Mouse (Mus musculus) heart, embryonic 13.5 days (tissue): ENCODE data around the gene 1700067K01Rik. TPM values are rescaled to one million over a fixed set of nuclear protein-coding genes. Genes with fewer than 3 reads are reported as not detected.

Experiments
- ATAC-seq: fragments of 200-750 bp; cut with Nextera tagmentation; 2 replicates; pipeline ENCODE4 v1.8.0; 2017; ENCODE audit warnings: moderate TSS enrichment; ENCODE audit not compliant: insufficient number of reproducible peaks, low FRiP score, low TSS enrichment; ENCODE audit errors: extremely low read depth
- H3K27ac ChIP-seq: fragments of 300-500 bp; sonication (generic); replicated peaks from 2 replicates; pipeline ENCODE4 v1.5.1; 2015; ENCODE audit warnings: moderate library complexity, mild to moderate bottlenecking, inconsistent platforms
- H3K27me3 ChIP-seq: fragments of 300-500 bp; sonication (generic); replicated peaks from 2 replicates; pipeline ENCODE4 v1.6.1; 2015; ENCODE audit warnings: mild to moderate bottlenecking, inconsistent platforms
- H3K36me3 ChIP-seq: fragments of 300-500 bp; sonication (generic); 2 replicates; pipeline ENCODE4 v1.6.1; 2015; ENCODE audit warnings: mild to moderate bottlenecking, inconsistent platforms
- H3K4me1 ChIP-seq: fragments of 300-500 bp; sonication (generic); 2 replicates; pipeline ENCODE4 v1.6.1; 2015; ENCODE audit warnings: inconsistent platforms
- H3K4me2 ChIP-seq: fragments of 300-500 bp; sonication (generic); 2 replicates; pipeline ENCODE4 v1.6.1; 2015; ENCODE audit warnings: inconsistent platforms, mild to moderate bottlenecking, moderate library complexity
- H3K4me3 ChIP-seq: fragments of 300-500 bp; sonication (generic); 2 replicates; pipeline ENCODE4 v1.5.1; 2015; ENCODE audit warnings: moderate library complexity, mild to moderate bottlenecking, inconsistent platforms
- H3K9ac ChIP-seq: fragments of 300-500 bp; sonication (generic); 2 replicates; pipeline ENCODE4 v1.6.1; 2015; ENCODE audit warnings: inconsistent platforms, mild to moderate bottlenecking, moderate library complexity
- H3K9me3 ChIP-seq: fragments of 300-500 bp; sonication (generic); 2 replicates; pipeline ENCODE4 v1.6.1; 2016; ENCODE audit warnings: inconsistent platforms
- WGBS: fragments of 180-500 bp; shearing (Covaris S2); methylation state at CpG from one replicate; pipeline ENCODE4 v1.1.7; 2015; ENCODE audit warnings: mixed read lengths; 5-methylcytosine and 5-hydroxymethylcytosine counted together
- polyA plus RNA-seq: library from polyadenylated mRNA; unstranded; fragments of >200 nt; fragmentation: Nextera tagmentation; extraction: Ambion mirVana; gene quantifications from 2 replicates; pipeline ENCODE4 v1.2.1, GENCODE M21; 2015

1700067K01Rik gene
- 0.50 and 0.53 TPM in 2 replicates for polyA plus RNA-seq

DNA sequence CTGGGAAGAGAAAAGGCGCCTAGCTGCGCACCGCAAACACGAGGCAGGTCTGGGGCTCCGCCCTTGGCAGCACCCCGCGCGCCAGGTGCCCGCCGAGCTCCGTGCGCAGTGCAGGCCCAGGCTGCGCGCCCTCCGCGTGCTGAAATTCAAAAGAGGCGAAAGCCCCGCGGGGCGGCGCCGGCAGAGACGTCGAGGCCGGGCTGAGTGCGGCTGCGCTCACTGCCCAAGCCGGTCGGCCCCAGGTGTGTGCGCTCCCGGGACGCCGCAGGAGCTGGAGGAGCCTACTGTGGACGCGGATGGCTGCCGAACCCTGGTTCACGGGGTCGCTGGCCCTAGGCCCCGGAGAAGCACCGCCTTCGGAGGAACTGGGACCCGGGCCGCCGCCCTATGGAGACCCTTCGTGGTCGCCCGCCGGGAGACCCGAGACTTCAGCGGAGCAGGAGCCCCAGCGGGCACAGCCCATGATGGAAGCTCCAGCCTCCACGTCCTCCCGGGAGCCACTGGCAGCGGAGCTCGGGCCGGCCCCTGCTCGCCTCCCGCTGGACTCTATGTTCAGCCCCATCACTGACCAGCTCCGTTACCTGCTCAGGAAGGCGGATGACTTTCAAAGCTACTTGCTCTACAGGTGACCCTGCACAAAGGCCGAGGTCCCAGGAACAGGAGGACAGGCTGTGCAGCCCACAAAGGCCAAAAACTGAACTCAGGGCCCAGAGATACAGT is at the start of gene 1700067K01Rik:
Gene 1700067K01Rik (plus strand): TSS at position 222 of the 720 bp plus-strand sequence.
- WGBS = 43% methylated on average over 61 of the region's 61 CpGs
- Histone ChIP-seq H3K9ac (peak within 1 kb of the TSS; percentile 59), H3K27ac (no peak within 1 kb of the TSS), H3K4me2 (peak within 1 kb of the TSS; percentile 38), H3K36me3 (peaks cover 36% of the 10 kb centered on the region), H3K27me3 (peaks cover 16% of the 10 kb centered on the region), H3K4me1 (peaks cover 37% of the 10 kb centered on the region), H3K9me3 (no peaks in the 10 kb centered on the region), H3K4me3 (peak within 1 kb of the TSS; percentile 20)
- ATAC-seq = no peak

DNA sequence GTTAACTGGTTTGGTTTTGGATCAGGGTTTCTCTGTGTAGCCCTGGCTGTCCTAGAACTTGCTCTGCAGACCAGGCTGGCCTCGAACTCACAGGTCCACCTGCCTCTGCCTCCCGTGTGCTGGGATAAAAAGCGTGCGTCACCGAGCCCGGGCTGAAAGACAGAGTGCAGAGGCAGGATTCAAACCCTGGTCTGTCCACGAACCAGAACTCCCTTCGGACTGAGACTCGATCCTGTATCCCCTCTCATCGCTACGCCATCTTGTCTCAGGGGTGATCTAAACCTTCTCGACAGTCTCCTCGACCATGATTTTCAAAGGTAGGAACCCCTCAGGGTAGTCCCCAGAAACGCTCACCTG is 46.6 kb upstream of the 1700067K01Rik start:
- peak overlapping the region; percentile 81 for H3K9ac ChIP-seq
- no peaks in the 10 kb centered on the region for H3K27me3 ChIP-seq
- H3K4me3 ChIP-seq = peak overlapping the region; percentile 83
- peak overlapping the region; percentile 98 for H3K4me2 ChIP-seq
- H3K9me3 ChIP-seq = no peaks in the 10 kb centered on the region
- H3K4me1 ChIP-seq = peaks cover 23% of the 10 kb centered on the region
- WGBS = under 1% methylated on average over 14 of the region's 14 CpGs
- H3K36me3 ChIP-seq = 0 out of 2 replicates have a peak, but pooled peaks cover 2% of the 10 kb centered on the region
- H3K27ac ChIP-seq = no peak overlapping the region; the same call in 1 of the 2 replicates
- ATAC-seq = no peak

DNA sequence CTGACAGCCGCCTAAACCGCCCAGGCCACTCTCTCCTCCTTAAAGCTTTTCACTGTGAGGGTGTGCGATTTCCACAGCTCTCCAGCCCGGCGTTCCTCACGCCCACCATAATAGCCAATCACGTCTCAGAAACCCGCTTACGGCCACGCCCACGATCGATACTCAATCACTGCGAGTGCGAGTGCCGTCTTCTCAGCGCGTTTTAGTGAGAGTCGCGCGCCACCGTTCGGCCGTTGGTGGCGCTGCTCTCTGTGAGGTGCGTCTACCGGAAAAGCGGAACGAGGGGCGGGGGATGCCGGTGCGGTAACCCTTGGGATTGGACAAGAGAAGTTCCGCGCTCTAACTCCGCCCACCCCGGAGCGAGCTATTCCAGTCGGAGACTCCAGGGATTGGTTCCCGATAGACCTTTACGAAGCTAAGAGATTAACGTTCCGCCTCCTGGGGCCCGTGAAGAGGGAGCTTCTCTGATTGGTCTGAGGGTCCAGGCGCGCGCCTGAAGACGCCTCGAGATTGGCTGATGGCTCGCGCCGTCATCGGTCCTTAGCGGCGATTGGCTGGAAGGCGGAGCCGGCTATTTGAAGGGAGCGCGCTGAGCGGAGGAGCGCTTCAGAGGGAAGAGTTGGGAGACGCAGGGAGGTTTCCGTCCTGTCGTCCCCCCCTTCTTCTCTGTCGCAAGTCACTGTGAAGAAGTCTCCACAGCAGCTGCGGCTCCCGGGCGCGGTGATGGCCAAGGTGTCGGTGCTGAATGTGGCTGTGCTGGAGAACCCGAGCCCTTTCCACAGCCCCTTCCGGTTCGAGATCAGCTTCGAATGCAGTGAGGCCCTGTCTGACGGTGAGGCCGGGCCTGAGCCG is 46.0 kb upstream of the 1700067K01Rik start, which contains the start of the genes Gm10644 and Asf1b:
Gene Gm10644 (minus strand): TSS at position 100 of the 852 bp plus-strand sequence.
Gene Asf1b (plus strand): TSS at position 402 of the 852 bp plus-strand sequence.
- peak; percentile 98 for ATAC-seq
- H3K4me3 ChIP-seq = peak within 1 kb of the TSS; percentile 83

DNA sequence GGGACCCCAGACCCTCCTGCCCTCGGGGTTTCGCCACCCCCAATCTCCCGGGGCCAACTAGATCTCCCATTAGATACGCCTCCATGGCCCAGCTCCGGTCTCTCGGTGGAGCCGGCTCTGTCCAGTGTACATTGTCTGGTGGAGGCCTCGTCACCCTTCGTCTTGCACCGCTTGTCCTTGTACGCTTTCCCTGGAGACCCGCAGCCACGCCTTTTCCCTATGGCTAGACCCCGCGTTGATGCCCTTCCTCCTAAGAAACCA is 45.4 kb upstream of the 1700067K01Rik start:
- H3K27me3 ChIP-seq = no peaks in the 10 kb centered on the region
- WGBS = 5% methylated on average over 15 of the region's 15 CpGs
- no peaks in the 10 kb centered on the region for H3K9me3 ChIP-seq
- H3K9ac ChIP-seq = peak overlapping the region; percentile 85
- H3K4me1 ChIP-seq = peaks cover 23% of the 10 kb centered on the region
- 0 out of 2 replicates have a peak overlapping the region, but pooled peaks have one; percentile 13 for H3K27ac ChIP-seq
- peak overlapping the region; percentile 98 for H3K4me2 ChIP-seq
- peak overlapping the region; percentile 83 for H3K4me3 ChIP-seq
- 0 out of 2 replicates have a peak, but pooled peaks cover 4% of the 10 kb centered on the region for H3K36me3 ChIP-seq
- ATAC-seq = no peak

More for the DNA sequence above, 46.0 kb upstream of the 1700067K01Rik start, which contains the start of the genes Gm10644 and Asf1b:
- Histone ChIP-seq H3K27me3 (no peaks in the 10 kb centered on the region), H3K4me1 (peaks cover 23% of the 10 kb centered on the region), H3K9ac (peak within 1 kb of the TSS; percentile 85), H3K4me2 (peak within 1 kb of the TSS; percentile 98), H3K27ac (peak within 1 kb of the TSS; percentile 13; the same call in 1 of the 2 replicates), H3K36me3 (0 out of 2 replicates have a peak, but pooled peaks cover 3% of the 10 kb centered on the region), H3K9me3 (no peaks in the 10 kb centered on the region)
- under 1% methylated on average over 75 of the region's 75 CpGs for WGBS

DNA sequence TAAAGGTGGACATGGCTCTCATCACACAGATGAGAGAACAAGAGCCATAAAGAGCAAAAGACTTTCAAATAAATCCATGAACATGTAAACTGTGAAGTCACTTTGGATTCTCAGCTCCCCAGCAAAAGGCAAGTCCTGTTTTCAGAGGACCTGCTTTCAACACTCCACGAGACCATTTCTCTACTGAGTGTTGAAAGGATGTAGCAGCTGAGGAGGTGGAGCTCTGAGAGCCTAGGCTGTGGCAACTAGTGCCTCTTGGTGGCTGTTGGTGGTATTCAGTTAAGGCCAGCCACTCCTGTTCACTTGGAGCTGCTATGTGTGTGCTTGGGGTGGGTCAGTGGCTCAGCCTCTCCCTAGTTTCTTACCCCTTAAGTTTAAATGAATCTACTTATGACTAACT is 44.5 kb upstream of the 1700067K01Rik start:
- Histone ChIP-seq H3K9ac (peak overlapping the region; percentile 85), H3K36me3 (0 out of 2 replicates have a peak, but pooled peaks cover 4% of the 10 kb centered on the region), H3K4me3 (peak overlapping the region; percentile 83), H3K27ac (no peak overlapping the region), H3K9me3 (no peaks in the 10 kb centered on the region), H3K27me3 (no peaks in the 10 kb centered on the region), H3K4me1 (peaks cover 23% of the 10 kb centered on the region), H3K4me2 (peak overlapping the region; percentile 98)
- WGBS = 10% methylated on average over 1 of the region's 1 CpGs
- no peak for ATAC-seq

DNA sequence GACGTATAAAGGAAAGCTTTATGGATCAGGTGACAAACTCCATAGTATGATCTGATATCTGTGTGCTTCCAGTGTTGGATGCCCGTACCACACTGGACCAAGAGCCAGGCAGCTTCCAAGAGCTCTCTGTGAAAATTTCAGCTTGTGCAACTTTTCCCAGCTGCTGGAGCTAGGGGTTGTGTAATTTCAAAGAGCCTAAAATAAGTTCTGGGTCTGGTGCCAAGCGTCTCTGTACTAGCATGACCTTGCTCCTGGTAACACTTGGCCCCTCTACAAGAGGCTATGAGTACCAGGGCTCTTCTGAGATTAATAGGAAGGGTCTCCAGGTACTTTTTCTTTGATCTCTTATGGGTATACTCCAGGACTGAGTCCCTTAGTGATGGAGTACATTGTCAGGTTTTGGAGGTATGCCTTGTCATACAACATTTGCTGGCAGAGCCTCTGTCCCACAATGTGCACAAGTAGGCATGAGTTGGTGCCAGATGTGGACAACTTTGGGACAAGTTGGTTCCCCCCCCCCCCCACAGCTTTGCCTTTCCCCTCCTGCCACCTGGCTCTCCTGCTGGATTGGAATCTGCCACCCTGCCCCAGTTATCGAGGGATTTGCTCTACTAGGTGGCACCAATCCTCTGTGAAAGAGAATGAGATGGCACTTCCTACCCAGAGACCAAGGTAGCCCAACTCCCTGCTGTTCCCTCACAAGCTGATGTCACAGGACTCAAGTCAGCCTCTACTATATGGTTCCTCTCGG is 37.1 kb upstream of the 1700067K01Rik start:
- Histone ChIP-seq H3K36me3 (peaks cover 45% of the 10 kb centered on the region), H3K9me3 (no peaks in the 10 kb centered on the region), H3K27me3 (no peaks in the 10 kb centered on the region), H3K4me2 (no peak overlapping the region), H3K9ac (no peak overlapping the region), H3K4me3 (no peak overlapping the region), H3K4me1 (peaks cover 15% of the 10 kb centered on the region), H3K27ac (peak overlapping the region; percentile 48)
- WGBS = 75% methylated on average over 5 of the region's 5 CpGs
- peak; percentile 25; the same call in 1 of the 2 replicates for ATAC-seq

DNA sequence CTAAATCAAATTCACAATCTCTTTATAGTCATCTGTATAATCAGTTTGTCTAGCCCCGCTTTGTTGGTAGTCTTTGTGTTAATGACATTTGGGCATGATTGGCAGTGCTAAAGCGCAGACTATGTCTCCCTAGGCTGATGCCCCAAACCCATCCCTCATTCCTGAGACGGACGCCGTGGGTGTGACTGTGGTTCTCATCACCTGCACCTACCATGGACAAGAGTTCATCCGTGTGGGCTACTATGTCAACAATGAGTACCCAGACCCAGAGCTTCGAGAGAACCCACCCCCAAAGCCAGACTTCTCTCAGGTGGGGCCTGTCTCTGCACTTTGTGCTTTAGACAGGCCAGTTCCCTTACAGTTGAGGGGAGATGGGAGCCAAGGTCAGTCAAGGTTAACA is 33.6 kb upstream of the 1700067K01Rik start:
- no peaks in the 10 kb centered on the region for H3K9me3 ChIP-seq
- no peak for ATAC-seq
- no peak overlapping the region for H3K4me3 ChIP-seq
- no peak overlapping the region for H3K9ac ChIP-seq
- no peak overlapping the region for H3K27ac ChIP-seq
- H3K36me3 ChIP-seq = peaks cover 52% of the 10 kb centered on the region
- H3K4me1 ChIP-seq = peaks cover 21% of the 10 kb centered on the region
- no peaks in the 10 kb centered on the region for H3K27me3 ChIP-seq
- H3K4me2 ChIP-seq = no peak overlapping the region
- 89% methylated on average over 7 of the region's 7 CpGs for WGBS

DNA sequence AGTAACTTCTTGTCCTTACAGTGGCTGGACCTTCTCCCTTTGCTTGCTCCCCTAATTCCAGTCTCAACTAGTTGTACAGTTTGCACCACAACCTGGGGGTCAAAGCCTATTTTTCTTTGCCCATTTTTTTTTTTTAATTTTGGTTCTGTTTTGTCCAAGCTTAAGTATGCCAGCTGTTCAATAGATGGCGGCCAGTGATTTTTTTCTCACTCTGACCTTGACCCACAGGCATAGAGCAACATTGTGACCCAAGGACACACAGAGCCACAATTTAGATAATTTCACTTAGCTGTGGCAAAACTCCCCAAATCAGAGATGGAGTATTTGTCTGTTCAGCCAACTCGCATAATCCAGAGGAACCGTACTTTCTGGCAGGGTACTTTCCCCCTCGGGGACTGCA is 30.2 kb upstream of the 1700067K01Rik start:
- Histone ChIP-seq H3K9ac (no peak overlapping the region), H3K27me3 (no peaks in the 10 kb centered on the region), H3K4me2 (no peak overlapping the region), H3K36me3 (peaks cover 37% of the 10 kb centered on the region), H3K27ac (no peak overlapping the region), H3K9me3 (no peaks in the 10 kb centered on the region), H3K4me3 (no peak overlapping the region), H3K4me1 (peaks cover 25% of the 10 kb centered on the region)
- no peak for ATAC-seq
- 83% methylated on average over 4 of the region's 4 CpGs for WGBS

DNA sequence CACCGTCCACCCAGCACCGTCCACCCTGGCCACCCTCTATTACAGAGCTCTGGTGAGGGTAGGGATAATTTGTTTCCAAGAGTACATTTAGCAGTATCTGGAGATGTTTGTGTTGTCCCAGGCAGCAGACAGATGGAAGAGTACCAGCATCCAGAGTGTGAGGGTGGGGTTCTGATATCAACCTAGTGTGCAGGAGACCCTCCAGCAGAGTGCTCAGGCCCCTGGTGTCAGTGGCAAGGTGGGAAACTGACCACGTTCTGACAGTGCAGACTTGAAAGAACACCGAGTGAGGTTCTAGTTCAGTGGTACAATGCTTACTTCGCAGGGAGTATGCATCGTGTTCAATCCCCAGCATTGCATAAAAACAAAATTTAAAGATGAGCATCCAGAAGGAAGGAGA is 29.6 kb upstream of the 1700067K01Rik start:
- peaks cover 31% of the 10 kb centered on the region for H3K4me1 ChIP-seq

DNA sequence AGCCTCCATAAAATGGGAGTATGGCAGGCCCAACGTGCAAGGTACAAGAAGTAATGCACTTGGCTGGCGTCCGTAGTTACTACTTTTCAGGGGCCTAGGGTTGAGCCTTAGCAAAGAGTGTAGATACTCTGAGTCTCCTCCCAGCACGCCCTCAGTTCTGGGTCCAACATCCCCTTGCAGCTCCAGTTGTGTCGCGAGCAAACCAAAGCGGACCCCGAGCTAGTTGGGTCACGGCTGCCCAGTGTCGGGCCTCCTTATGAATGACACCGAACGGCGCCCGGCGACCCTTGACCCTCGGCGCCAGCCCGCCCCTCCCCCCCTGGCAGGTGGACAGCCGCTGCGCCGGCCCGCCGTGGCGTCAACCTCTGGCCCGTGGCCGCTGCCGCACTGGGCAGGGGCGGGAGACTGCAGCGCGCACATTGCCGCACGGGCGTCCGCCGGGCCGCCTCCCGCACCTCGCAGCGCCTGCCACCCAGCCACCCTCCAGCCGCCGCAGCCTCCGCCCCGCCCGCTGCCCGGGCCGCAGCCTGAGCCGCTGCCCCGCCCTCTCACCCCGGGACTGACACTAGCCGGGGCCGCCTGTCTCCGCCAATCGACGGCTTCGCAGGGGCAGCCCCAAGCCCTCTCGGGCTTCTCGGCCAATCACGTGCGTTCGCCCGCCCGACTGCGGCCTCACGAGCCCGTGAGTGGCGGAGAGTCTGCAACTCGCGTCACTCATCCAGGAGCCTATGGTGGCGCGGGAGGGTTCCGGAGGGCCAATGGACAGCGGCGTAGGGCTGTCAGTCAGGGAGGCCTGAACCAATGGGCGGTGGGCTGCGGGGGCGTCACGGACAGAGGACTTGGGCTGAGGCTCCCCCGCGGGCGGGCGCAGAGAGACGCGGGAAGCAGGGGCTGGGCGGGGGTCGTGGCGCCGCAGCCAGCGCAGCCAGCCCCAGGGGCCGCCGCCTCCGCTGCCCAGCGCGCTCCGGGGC is 28.9 kb upstream of the 1700067K01Rik start, which contains the start of gene Prkaca:
Gene Prkaca (plus strand): TSS at position 844 of the 971 bp plus-strand sequence.
- Histone ChIP-seq H3K4me3 (peak within 1 kb of the TSS; percentile 97), H3K9ac (peak within 1 kb of the TSS; percentile 98), H3K4me1 (peaks cover 39% of the 10 kb centered on the region), H3K9me3 (no peaks in the 10 kb centered on the region), H3K27me3 (no peaks in the 10 kb centered on the region), H3K36me3 (peaks cover 27% of the 10 kb centered on the region), H3K4me2 (peak within 1 kb of the TSS; percentile 94), H3K27ac (peak within 1 kb of the TSS; percentile 76)
- ATAC-seq = peak; percentile 99
- WGBS = under 1% methylated on average over 89 of the region's 94 CpGs

More for the DNA sequence above, 29.6 kb upstream of the 1700067K01Rik start:
- Histone ChIP-seq H3K36me3 (peaks cover 34% of the 10 kb centered on the region), H3K9me3 (no peaks in the 10 kb centered on the region), H3K4me2 (peak overlapping the region; percentile 79), H3K4me3 (peak overlapping the region; percentile 97), H3K27me3 (no peaks in the 10 kb centered on the region), H3K9ac (peak overlapping the region; percentile 89), H3K27ac (peak overlapping the region; percentile 76)
- ATAC-seq = no peak
- 74% methylated on average over 6 of the region's 6 CpGs for WGBS
